Mouse (Mus musculus) lung, embryonic 14.5 days (tissue): ENCODE measurements at regions not wholly inside any gene's neighbourhood (a gene's known extent, or its start where the extent isn't known, plus 50 kb on each side); places are given as distances from the start of the nearest gene placed in this dataset.

Source experiments
- ATAC-seq: fragments of 200-750 bp; cut with Nextera tagmentation; 2 replicates; pipeline ENCODE4 v1.8.0; 2017; ENCODE audit warnings: mild to moderate bottlenecking, moderate TSS enrichment, moderate library complexity; ENCODE audit not compliant: insufficient read depth
- DNase-seq: peaks from one replicate; pipeline ENCODE4 v3.0.0-alpha.2; 2015
- H3K27ac ChIP-seq: fragments of 300-500 bp; sonication (generic); 2 replicates; pipeline ENCODE4 v1.5.1; 2014; ENCODE audit warnings: low read depth, mild to moderate bottlenecking, moderate library complexity
- H3K27me3 ChIP-seq: fragments of 300-500 bp; sonication (generic); 2 replicates; pipeline ENCODE4 v1.6.1; 2014; ENCODE audit warnings: low read length, control low read depth; ENCODE audit not compliant: insufficient read depth
- H3K36me3 ChIP-seq: fragments of 300-500 bp; sonication (generic); 2 replicates; pipeline ENCODE4 v1.6.1; 2014; ENCODE audit warnings: control low read depth; ENCODE audit not compliant: insufficient read depth
- H3K4me1 ChIP-seq: fragments of 300-500 bp; sonication (generic); 2 replicates; pipeline ENCODE4 v1.6.1; 2014; ENCODE audit warnings: antibody characterized with exemption, control low read depth; ENCODE audit not compliant: insufficient read depth
- H3K4me2 ChIP-seq: fragments of 300-500 bp; sonication (generic); 2 replicates; pipeline ENCODE4 v1.6.1; 2014; ENCODE audit warnings: mild to moderate bottlenecking
- H3K4me3 ChIP-seq: fragments of 300-500 bp; sonication (generic); 2 replicates; pipeline ENCODE4 v1.5.1; 2014; ENCODE audit warnings: low read depth, low read length
- H3K9ac ChIP-seq: fragments of 300-500 bp; sonication (generic); 2 replicates; pipeline ENCODE4 v1.6.1; 2014
- H3K9me3 ChIP-seq: fragments of 300-500 bp; sonication (generic); 2 replicates; pipeline ENCODE4 v1.6.1; 2016; ENCODE audit warnings: low read depth, low read length, control low read depth
- CTCF ChIP-seq: IDR thresholded peaks from 2 replicates; pipeline ENCODE4 v1.5.1; 2016; ENCODE audit warnings: antibody characterized with exemption, low read depth
- WGBS: fragments of 180-500 bp; shearing (Covaris S2); extraction: QIAGEN DNeasy Blood & Tissue Kit; methylation state at CpG from one replicate; pipeline ENCODE4 v1.1.7; 2014; 5-methylcytosine and 5-hydroxymethylcytosine counted together

- no peak for ATAC-seq
- H3K4me1 ChIP-seq = no peaks in the 10 kb centered on the region
- no peaks in the 10 kb centered on the region for H3K9me3 ChIP-seq
- no peak overlapping the region for H3K4me2 ChIP-seq
- H3K4me3 ChIP-seq = no peak overlapping the region
- H3K27me3 ChIP-seq = no peaks in the 10 kb centered on the region
- TF ChIP-seq CTCF = no peak
- DNase-seq = no peak
- WGBS = 9% methylated on average over 5 of the region's 5 CpGs
- H3K27ac ChIP-seq = no peak overlapping the region
- H3K9ac ChIP-seq = no peak overlapping the region
- no peaks in the 10 kb centered on the region for H3K36me3 ChIP-seq
These were observed 304.2 kb upstream of the Tbx3 start for GRCm38 (mm10) chr5:119366296-119366695.

GRCm38 (mm10) chr5:119370481-119370880 is 300.0 kb upstream of the Tbx3 start:
- Histone ChIP-seq H3K4me1 (no peaks in the 10 kb centered on the region), H3K9ac (peak overlapping the region; percentile 23; the same call in 1 of the 2 replicates), H3K27me3 (no peaks in the 10 kb centered on the region), H3K4me2 (peak overlapping the region; percentile 51), H3K36me3 (no peaks in the 10 kb centered on the region), H3K4me3 (0 out of 2 replicates have a peak overlapping the region, but pooled peaks have one; percentile 8), H3K9me3 (no peaks in the 10 kb centered on the region), H3K27ac (0 out of 2 replicates have a peak overlapping the region, but pooled peaks have one; percentile 36)
- ATAC-seq = no peak
- WGBS = 42% methylated on average over 12 of the region's 12 CpGs
- no peak for DNase-seq
- TF ChIP-seq CTCF = no peak

GRCm38 (mm10) chr5:119370931-119371330 is 299.5 kb upstream of the Tbx3 start:
- no peaks in the 10 kb centered on the region for H3K36me3 ChIP-seq
- H3K4me3 ChIP-seq = 0 out of 2 replicates have a peak overlapping the region, but pooled peaks have one; percentile 8
- no peaks in the 10 kb centered on the region for H3K9me3 ChIP-seq
- H3K4me1 ChIP-seq = no peaks in the 10 kb centered on the region
- WGBS = 16% methylated on average over 16 of the region's 16 CpGs
- ATAC-seq = no peak
- H3K27ac ChIP-seq = peak overlapping the region; percentile 36; the same call in 1 of the 2 replicates
- peak overlapping the region; percentile 51 for H3K4me2 ChIP-seq
- peak overlapping the region; percentile 23; the same call in 1 of the 2 replicates for H3K9ac ChIP-seq
- no peak for TF ChIP-seq CTCF
- DNase-seq = peak; percentile 73
- no peaks in the 10 kb centered on the region for H3K27me3 ChIP-seq

- Histone ChIP-seq H3K4me2 (no peak overlapping the region), H3K9ac (no peak overlapping the region), H3K36me3 (no peaks in the 10 kb centered on the region), H3K4me1 (no peaks in the 10 kb centered on the region), H3K27me3 (no peaks in the 10 kb centered on the region), H3K4me3 (no peak overlapping the region), H3K27ac (no peak overlapping the region), H3K9me3 (no peaks in the 10 kb centered on the region)
- DNase-seq (no peak), ATAC-seq (no peak)
- WGBS = 71% methylated on average over 24 of the region's 24 CpGs
- no peak for TF ChIP-seq CTCF
These were observed 296.4 kb upstream of the Tbx3 start for GRCm38 (mm10) chr5:119373774-119374700.

GRCm38 (mm10) chr5:119374861-119375260 is 295.6 kb upstream of the Tbx3 start:
- no peak overlapping the region for H3K9ac ChIP-seq
- no peaks in the 10 kb centered on the region for H3K9me3 ChIP-seq
- no peaks in the 10 kb centered on the region for H3K27me3 ChIP-seq
- H3K4me3 ChIP-seq = no peak overlapping the region
- no peak overlapping the region for H3K27ac ChIP-seq
- TF ChIP-seq CTCF = no peak
- no peak for DNase-seq
- H3K4me2 ChIP-seq = no peak overlapping the region
- WGBS = 75% methylated on average over 3 of the region's 3 CpGs
- 0 out of 2 replicates have a peak, but pooled peaks cover under 1% of the 10 kb centered on the region for H3K4me1 ChIP-seq
- no peak for ATAC-seq
- H3K36me3 ChIP-seq = no peaks in the 10 kb centered on the region

GRCm38 (mm10) chr5:119378261-119378660 is 292.2 kb upstream of the Tbx3 start:
- Histone ChIP-seq H3K4me2 (no peak overlapping the region), H3K4me3 (no peak overlapping the region), H3K4me1 (0 out of 2 replicates have a peak, but pooled peaks cover 4% of the 10 kb centered on the region), H3K27ac (no peak overlapping the region), H3K27me3 (no peaks in the 10 kb centered on the region), H3K9ac (no peak overlapping the region), H3K9me3 (no peaks in the 10 kb centered on the region), H3K36me3 (no peaks in the 10 kb centered on the region)
- TF ChIP-seq CTCF = no peak
- DNase-seq = no peak
- ATAC-seq = no peak
- WGBS = 49% methylated on average over 8 of the region's 8 CpGs

- DNase-seq (no peak), ATAC-seq (peak; percentile 58)
- Histone ChIP-seq H3K4me1 (0 out of 2 replicates have a peak, but pooled peaks cover 4% of the 10 kb centered on the region), H3K27ac (no peak overlapping the region), H3K9me3 (no peaks in the 10 kb centered on the region), H3K27me3 (no peaks in the 10 kb centered on the region), H3K4me3 (no peak overlapping the region), H3K4me2 (no peak overlapping the region), H3K9ac (no peak overlapping the region), H3K36me3 (no peaks in the 10 kb centered on the region)
- 36% methylated on average over 6 of the region's 6 CpGs for WGBS
- no peak for TF ChIP-seq CTCF
These were observed 290.5 kb upstream of the Tbx3 start for GRCm38 (mm10) chr5:119379915-119380432.
